Mouse (Mus musculus) bone marrow, adult 2 months (tissue): ENCODE measurements around the gene Tead1.

Experiments used
- CTCF ChIP-seq: fragments of 200-500 bp; IDR thresholded peaks from 2 replicates; pipeline ENCODE4 v1.5.1; 2011; ENCODE audit warnings: low read length, control low read depth; ENCODE audit not compliant: control insufficient read depth, insufficient read depth
- POLR2A ChIP-seq: fragments of 200-500 bp; IDR thresholded peaks from 2 replicates; pipeline ENCODE4 v1.6.1; 2011; ENCODE audit warnings: low read depth, mild to moderate bottlenecking, control low read depth, low read length, borderline replicate concordance; ENCODE audit not compliant: control insufficient read depth

DNA sequence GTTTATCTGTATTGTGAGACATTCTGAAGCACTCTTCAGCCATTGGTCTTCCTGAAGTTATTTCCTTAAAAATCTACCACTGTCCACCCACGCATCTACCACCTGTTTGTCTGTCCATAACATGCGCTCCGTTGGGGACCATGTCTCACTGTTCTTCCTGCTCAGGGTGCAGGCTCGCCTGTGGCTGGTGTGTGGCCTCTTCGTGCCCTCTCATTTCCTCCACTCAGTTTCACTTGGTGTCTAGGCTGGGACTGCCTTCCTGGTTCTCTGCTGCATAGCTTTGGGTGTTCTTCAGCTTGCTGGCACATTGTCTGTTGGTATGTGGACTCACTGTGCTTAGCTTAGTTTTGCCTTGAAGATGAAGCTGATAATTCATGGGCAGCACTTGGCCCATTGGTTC lies 32.9 kb downstream of the Tead1 start:
- TF ChIP-seq CTCF (no peak), POLR2A (no peak)
